Mouse (Mus musculus) inflammation-experienced regulatory T-cells, adult 6 months (primary cell): ENCODE data around the gene Tcea3. TPM values are rescaled to one million over a fixed set of nuclear protein-coding genes. Genes with fewer than 3 reads are reported as not detected.
A peak's percentile ranks its signal among the peaks of the same experiment; 100 is the strongest.

Source experiments
- ATAC-seq: one replicate; pipeline ENCODE4 v1.8.0; 2017
- polyA plus RNA-seq, 3 experiments: library from polyadenylated mRNA; unstranded; fragments of 100-300 nt; shearing (Covaris generic); gene quantifications; one replicate each; pipeline ENCODE4 v1.2.1; 2017

Tcea3 gene
- polyA plus RNA-seq: under 1 TPM in 2 of 3 experiments, not detected in 1; 0.29 to 0.65 TPM

GRCm38 (mm10) chr4:136247729-136248463, at the start of gene Tcea3:
Tcea3 (plus strand) TSS chr4:136247729.
- ATAC-seq: no peak

- no peak for ATAC-seq
These were observed 48.7 kb upstream of the Tcea3 start for GRCm38 (mm10) chr4:136198846-136199245.

- no peak for ATAC-seq
These were observed 47.8 kb upstream of the Tcea3 start for GRCm38 (mm10) chr4:136199562-136200292.

GRCm38 (mm10) chr4:136202509-136202908, 45.0 kb upstream of the Tcea3 start:
- no peak for ATAC-seq

- ATAC-seq: no peak
These were observed 42.8 kb upstream of the Tcea3 start for GRCm38 (mm10) chr4:136204775-136205174.

GRCm38 (mm10) chr4:136206033-136206893, 41.3 kb upstream of the Tcea3 start, which contains the start of gene Asap3:
Asap3 (plus strand) TSS chr4:136206365.
- peak; percentile 84 for ATAC-seq

- ATAC-seq: no peak
These were observed 40.6 kb upstream of the Tcea3 start for GRCm38 (mm10) chr4:136206943-136207342.

GRCm38 (mm10) chr4:136210931-136211330, 36.6 kb upstream of the Tcea3 start:
- ATAC-seq: no peak

- ATAC-seq: no peak
These were observed 33.9 kb upstream of the Tcea3 start for GRCm38 (mm10) chr4:136213629-136214028.

- no peak for ATAC-seq
These were observed 32.7 kb upstream of the Tcea3 start for GRCm38 (mm10) chr4:136214828-136215227.

- ATAC-seq: no peak
These were observed 32.0 kb upstream of the Tcea3 start for GRCm38 (mm10) chr4:136215576-136215975.

- ATAC-seq: no peak
These were observed 30.5 kb upstream of the Tcea3 start for GRCm38 (mm10) chr4:136217063-136217462.

GRCm38 (mm10) chr4:136218595-136219214, 28.8 kb upstream of the Tcea3 start:
- ATAC-seq: no peak

GRCm38 (mm10) chr4:136220133-136220775, 27.3 kb upstream of the Tcea3 start:
- no peak for ATAC-seq

GRCm38 (mm10) chr4:136223549-136224239, 23.8 kb upstream of the Tcea3 start:
- ATAC-seq: no peak

- no peak for ATAC-seq
These were observed 23.3 kb upstream of the Tcea3 start for GRCm38 (mm10) chr4:136224240-136224559.

GRCm38 (mm10) chr4:136224677-136225460, 22.7 kb upstream of the Tcea3 start:
- no peak for ATAC-seq

GRCm38 (mm10) chr4:136227408-136227807, 20.1 kb upstream of the Tcea3 start:
- no peak for ATAC-seq

- ATAC-seq: no peak
These were observed 18.9 kb upstream of the Tcea3 start for GRCm38 (mm10) chr4:136228640-136229039.

- ATAC-seq: no peak
These were observed 8.9 kb upstream of the Tcea3 start for GRCm38 (mm10) chr4:136238669-136239068.

- no peak for ATAC-seq
These were observed 8.4 kb upstream of the Tcea3 start for GRCm38 (mm10) chr4:136239111-136239510.
